Mouse (Mus musculus) neutrophil, adult 5-6 weeks (primary cell): ENCODE results near the gene Scamp2. TPM values are rescaled to one million over a fixed set of nuclear protein-coding genes. Genes with fewer than 3 reads are reported as not detected.

Source experiments
- ATAC-seq: fragments of 151-379, 151-347 bp; 2 replicates; pipeline ENCODE4 v1.8.0; 2017; ENCODE audit warnings: mild to moderate bottlenecking, moderate TSS enrichment; ENCODE audit not compliant: insufficient number of reproducible peaks, poor library complexity, low FRiP score, severe bottlenecking; ENCODE audit errors: extremely low read depth
- total RNA-seq: library from RNA; stranded (forward); fragments of 200-1000 nt; gene quantifications from 2 replicates; pipeline ENCODE4 v1.2.3, GENCODE M21; 2017

The Scamp2 gene
- total RNA-seq, 1 experiment from 2014 or later = 28.9 TPM

GRCm38 (mm10) chr9:57547869-57548268 is 12.9 kb upstream of the Scamp2 start:
- ATAC-seq = no peak

GRCm38 (mm10) chr9:57549186-57549585 is 11.6 kb upstream of the Scamp2 start:
- no peak for ATAC-seq

DNA sequence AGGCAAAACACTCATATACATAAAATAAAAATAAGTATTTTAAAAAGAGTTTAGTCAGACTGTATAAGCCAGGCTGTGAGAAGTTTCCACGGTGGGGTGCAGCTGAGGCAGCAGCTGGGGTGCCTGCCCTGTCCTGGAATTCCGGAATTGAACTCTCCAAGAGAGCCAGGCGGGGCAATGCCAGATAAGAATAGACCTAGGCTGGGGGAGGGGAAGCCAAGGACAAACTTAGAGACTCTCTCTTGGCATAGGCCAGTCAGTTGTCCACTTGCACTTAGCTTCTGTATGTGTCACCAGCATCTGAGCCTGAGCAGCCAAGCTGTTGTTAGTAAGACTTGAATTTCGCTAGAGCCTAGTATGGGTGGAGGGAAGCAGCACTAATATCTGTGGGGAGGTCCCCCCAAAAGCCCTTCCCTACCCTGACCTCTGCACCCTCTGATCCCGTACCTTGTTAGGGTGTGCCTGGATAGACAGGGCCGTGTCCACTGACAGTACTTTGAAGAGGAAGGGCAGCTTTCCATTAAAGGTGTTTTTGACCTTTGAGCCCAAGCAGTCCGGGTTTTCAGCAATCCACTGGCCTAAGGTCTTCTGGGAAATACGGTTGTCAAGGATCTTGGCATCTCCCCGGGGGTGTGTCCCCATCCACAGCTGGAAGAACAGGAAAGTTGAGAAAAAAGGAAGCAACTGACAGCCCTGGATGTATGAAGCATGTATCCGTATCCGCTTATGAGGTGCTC is 10.4 kb upstream of the Scamp2 start:
- ATAC-seq = no peak

- no peak for ATAC-seq
Observed at GRCm38 (mm10) chr9:57552139-57552887, 8.4 kb upstream of the Scamp2 start, which contains the start of gene Mpi. Mpi (minus strand) TSS chr9:57552763.

DNA sequence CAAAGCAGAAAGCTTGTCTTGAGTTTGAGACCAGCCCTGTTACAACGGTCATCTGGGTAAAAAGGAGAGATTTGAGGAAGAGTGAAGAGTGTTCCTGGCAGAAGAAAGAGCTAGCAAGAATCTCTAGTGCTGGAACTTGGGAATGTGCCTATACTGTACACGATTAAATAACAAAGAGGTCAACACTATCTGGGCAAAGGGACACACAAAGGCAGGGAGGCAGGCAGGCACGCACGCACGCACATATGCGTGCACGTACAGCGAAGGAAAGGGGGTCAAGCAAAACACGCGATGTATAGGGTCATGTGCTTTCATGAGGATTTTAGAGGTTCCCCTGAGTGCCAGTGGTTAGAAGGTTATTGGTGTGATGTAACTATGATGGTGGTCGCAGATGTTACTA is 7.6 kb upstream of the Scamp2 start:
- ATAC-seq = no peak

DNA sequence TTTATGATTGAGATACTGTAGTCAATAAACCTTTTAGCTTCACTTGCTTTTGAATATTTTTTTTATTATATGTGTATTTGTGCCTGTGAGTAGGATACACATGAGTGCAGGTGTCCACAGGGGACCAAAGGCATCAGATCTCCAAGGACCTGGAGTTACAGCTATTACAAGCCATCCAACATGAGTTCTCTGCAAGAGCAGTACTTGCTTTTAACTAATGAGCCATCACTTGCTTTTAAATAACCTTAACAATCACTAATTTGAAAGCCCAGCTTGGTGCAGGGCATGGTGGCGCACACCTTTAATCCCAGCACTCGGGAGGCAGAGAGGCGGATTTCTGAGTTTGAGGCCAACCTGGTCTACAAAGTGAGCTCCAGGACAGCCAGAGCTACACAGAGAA is 6.0 kb upstream of the Scamp2 start:
- no peak for ATAC-seq

DNA sequence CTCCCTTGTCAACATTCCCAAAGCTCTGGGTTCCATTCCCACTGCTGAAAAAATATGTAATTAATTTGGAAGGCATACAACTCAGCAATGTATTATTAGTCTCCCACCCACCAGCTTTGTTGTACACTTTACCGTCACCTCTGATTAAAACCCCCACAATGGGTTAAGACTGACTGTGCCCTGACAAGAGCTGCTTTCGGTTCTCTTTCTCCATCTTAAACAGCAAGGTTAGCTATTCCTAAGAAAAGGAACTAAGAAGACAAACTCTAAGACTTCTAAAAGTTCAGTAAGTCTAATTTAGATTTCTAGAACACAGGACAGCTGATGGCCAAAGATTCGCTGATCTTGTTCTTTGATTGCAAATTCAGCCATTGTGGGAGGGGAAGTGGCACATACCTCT is 3.5 kb upstream of the Scamp2 start:
- ATAC-seq = no peak

GRCm38 (mm10) chr9:57558625-57559024 is 2.1 kb upstream of the Scamp2 start:
- ATAC-seq = no peak

DNA sequence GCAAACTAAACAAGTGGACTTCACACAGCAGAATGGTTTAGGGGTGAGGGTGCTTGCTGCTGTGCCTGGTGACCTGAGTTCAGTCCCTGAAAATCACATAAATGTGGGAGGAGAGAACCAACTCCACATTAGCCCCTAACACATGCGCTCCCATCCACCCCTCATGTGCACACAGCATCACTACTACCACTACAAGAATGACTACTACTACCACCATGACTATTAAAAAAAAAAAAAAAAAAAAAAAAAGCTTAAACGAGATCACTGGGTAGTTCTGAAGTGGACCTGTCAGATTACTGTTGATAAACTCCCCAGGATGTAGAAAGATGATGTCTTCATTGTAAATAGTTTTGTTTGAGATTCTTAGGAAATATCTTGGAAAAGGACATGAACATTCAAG is 1.2 kb upstream of the Scamp2 start:
- ATAC-seq = no peak

DNA sequence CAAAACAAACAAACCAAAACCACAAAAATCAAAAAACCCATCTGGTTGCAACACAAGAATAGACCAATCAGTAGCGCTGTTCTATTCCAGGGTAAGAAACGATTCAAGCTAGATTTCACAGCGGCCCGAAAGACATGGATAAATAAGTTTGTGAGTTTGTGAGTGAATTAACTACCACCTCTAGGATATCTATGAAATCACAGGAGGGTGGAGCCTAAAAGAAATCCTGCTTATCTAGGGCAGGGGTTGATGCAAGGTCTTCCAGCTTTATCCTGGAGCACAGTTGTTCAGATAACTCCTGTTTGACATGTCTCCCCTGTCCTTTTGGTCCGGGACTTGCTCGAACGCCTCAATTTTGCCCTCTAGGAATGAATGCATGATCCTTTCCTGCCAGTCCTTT is 480 bp upstream of the Scamp2 start:
- no peak for ATAC-seq

- peak; percentile 22; the same call in 1 of the 2 replicates for ATAC-seq
Observed at GRCm38 (mm10) chr9:57561711-57562099, 962 bp downstream of the Scamp2 start.

- ATAC-seq = no peak
Observed at GRCm38 (mm10) chr9:57562896-57563372, 2.2 kb downstream of the Scamp2 start.

DNA sequence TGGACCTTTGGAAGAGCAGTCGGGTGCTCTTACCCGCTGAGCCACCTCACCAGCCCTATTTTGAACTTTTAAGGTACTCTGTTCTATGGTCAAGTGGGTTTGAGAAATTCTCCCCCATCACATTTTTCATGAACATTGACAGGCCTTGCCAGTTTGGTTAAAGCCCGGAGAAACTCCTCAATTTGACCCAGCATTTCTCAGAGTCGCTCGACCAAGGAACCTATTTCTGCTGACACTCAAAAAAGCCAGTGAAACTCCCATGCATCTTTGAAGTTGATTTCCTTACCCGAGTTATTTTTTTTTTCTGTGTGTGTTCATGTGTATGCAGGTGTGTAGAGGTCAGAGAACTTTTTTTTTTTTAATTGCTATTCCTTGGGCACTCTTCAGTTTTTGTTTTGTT is 3.9 kb downstream of the Scamp2 start:
- no peak for ATAC-seq

DNA sequence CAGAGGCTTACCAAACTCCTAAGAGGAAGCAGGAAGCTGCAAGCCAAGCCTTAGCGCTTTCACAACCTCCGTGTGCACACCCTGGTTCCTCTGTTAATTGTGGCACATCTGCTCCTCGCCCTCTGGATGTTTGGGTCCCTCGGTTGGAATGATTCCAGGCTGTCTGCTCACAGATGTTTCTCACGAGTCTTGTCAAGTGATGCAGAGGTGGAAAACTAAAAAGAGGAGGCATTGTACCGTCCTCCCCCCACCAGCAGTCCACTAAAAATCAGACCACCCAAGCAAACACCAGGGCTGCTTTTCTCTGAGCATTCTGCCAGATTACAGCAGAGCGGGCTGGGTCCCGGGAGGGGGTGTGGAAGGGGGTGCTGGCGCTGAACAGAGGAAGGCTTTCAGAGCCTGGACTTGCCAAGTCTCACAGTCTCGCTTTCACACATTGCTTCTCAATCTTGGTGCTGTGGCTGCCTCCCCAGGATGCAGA is 5.0 kb downstream of the Scamp2 start:
- no peak; the same call in 1 of the 2 replicates for ATAC-seq

DNA sequence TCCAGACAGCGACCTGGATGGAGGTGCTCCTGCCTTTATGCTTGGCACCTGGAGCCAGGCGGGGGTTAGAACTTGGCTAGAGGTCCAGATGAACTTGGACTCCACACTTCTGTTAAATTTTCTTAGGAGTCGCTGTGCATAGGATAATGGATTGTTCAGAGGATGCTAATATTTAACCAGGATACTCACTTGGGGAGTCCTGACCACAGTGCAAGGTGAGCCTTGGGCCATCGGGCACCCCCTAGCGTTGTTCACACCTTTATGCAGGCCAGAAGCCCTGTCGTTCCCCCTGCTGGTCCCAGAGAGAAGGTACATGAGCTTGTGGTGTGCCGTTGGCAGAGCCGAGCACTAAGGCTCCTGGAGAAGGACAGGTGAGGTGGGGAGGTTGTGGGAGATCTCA is 6.1 kb downstream of the Scamp2 start:
- no peak for ATAC-seq

- no peak for ATAC-seq
Observed at GRCm38 (mm10) chr9:57568500-57568899, 7.8 kb downstream of the Scamp2 start.

- no peak for ATAC-seq
Observed at GRCm38 (mm10) chr9:57574397-57574796, 13.7 kb downstream of the Scamp2 start.

DNA sequence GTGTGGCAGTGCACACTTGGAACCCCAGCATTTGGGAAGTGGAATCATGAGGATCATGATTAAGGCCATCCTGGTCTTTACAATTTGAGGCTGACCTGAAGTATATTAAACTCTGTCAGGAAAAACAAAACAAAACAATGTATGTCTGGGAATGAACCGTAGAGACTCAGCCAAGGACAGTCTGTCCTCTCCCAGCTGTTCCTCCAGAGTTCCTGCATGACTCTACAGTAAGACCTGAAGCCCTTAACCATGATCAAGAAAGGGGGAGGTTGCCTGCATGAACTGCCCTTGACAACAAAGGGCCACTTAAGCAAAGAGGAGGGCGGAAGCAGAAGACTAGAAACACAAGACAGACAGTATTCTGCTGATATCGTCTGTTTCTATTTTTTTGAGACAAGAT is 14.8 kb downstream of the Scamp2 start:
- no peak for ATAC-seq

DNA sequence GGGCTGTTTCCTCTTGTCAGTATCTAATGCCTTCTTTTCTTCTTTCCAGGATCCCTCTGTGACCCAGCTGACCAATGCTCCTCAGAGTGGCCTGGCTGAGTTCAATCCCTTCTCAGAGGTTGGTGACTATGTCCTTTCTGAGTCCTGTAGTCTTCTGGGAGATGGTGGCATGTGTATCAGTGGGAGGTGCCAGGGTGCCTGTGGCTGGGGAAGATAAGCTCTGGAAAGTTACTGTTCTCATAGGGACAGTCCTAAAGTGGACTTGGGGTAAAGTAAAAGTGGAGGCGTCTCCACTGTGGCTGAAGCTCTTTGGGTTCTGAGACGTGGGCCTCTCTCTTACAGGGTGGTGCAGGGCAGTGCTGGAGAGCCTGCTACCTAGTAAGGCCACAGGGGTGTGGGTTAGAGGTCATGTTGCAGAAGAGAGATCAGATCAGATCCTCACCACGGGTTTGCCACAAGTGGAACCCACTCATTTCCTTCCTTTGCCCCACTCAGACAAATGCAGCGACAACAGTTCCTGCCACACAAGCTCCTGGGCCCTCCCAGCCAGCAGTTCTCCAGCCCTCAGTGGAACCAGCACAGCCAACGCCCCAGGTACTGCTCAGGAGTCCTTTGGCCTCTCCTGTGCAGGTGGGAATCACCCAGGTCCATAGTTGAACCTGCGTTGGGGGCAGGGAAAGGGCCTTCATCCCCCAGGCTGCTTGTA is 16.6 kb downstream of the Scamp2 start:
- ATAC-seq = no peak

DNA sequence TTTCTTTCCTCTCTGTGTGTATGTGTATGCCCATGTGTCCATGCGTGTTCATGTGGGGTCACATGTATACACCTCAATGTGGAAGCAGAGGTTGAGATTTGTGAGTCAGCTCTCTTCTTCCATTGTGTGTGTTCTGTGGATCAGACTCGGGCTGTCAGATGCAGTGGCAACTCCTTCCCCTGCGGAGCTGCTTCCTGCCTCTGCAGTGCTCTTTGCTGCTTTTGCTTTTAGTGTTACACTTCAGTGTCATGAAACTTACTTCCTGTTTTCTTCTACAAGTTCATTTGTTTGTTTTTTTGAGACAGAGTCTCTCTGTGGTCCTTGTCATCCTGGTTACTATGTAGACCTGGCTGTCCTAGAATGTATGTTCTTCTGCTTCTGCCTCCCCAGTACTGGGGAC is 24.2 kb downstream of the Scamp2 start:
- ATAC-seq = no peak
